Mouse (Mus musculus): ENCODE results near the gene Lgals9. TPM values are rescaled to one million over a fixed set of nuclear protein-coding genes. Genes with fewer than 3 reads are reported as not detected.
A peak's percentile ranks its signal among the peaks of the same experiment; 100 is the strongest.

The Lgals9 gene
- total and polyA plus RNA-seq, 2 experiments = 175 to 1,032 TPM

GRCm38 (mm10) chr11:78978176-78979019 is 6.3 kb downstream of the Lgals9 start:
- no peaks in the 10 kb centered on the region for H3K27me3 ChIP-seq (ENCODE audit: control insufficient read depth, insufficient read depth, low read length)
- peaks cover 36% of the 10 kb centered on the region for H3K36me3 ChIP-seq (ENCODE audit: control insufficient read depth, insufficient read depth, low read length)
- H3K4me3 ChIP-seq (ENCODE audit: insufficient read depth, low read depth, low read length) = no peak overlapping the region
- H3K27ac ChIP-seq (replicated peaks; ENCODE audit: insufficient read depth, low read depth, low read length) = peak overlapping the region; percentile 47
- peak; percentile 60 for DNase-seq (ENCODE audit: extremely low read depth, low read depth, low spot score)
- peaks cover 42% of the 10 kb centered on the region; the same call in 1 of the 2 replicates for H3K79me2 ChIP-seq (ENCODE audit: control insufficient read depth, insufficient read depth, low read length)
- WGBS = 54% methylated on average over 12 of the region's 12 CpGs
- TF ChIP-seq POLR2A (IDR thresholded peaks at IDR 0.05; ENCODE audit: extremely low read depth, insufficient read depth, low read length) (no peak), CTCF (IDR thresholded peaks at IDR 0.05; ENCODE audit: low read depth, low read length) (no peak)
- peaks cover 30% of the 10 kb centered on the region for H3K4me1 ChIP-seq (ENCODE audit: control insufficient read depth, insufficient read depth, low read length)
- peak overlapping the region; percentile 11; the same call in 1 of the 2 replicates for H3K9ac ChIP-seq (ENCODE audit: low read depth, low read length)

DNA sequence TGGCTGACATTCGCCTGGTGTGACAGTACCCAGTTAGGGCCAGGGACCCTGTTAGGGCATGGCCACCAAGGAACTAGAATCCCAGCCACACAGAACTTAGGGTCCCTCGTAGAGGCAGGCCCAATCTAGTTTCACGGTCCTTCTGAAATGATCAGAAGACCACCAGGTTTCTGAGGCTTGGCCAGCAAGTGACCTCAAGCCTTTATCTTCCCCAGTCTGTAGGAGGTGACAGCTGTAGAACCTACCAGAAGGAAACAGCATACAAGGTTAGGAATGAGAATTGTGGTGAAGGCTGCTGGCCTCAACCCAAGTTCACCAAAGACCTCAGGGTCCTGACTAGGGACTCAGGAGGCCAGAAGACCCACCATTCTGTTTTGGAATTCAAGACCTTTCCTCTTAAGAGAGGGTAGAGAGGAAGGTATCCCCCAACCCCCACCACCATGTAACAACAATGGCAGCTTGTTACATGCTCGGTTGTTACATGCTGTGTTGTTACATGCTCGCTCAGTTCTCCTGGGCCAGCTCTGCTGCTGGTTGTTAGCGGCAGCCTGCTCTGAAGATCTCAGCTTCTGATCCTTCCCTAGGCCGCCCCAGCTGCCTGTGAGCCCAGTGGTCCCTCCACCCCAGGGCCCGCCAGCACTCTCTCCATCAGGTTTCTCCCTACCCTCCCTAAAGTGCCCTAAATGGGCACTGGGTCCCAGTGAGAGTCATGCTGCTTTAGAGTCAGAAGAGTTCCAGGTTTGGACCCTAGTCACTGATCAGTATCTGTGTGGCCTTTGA is 7.8 kb downstream of the Lgals9 start:
- Histone ChIP-seq H3K27me3 (ENCODE audit: control insufficient read depth, insufficient read depth, low read length) (no peaks in the 10 kb centered on the region), H3K4me3 (ENCODE audit: insufficient read depth, low read depth, low read length) (no peak overlapping the region), H3K9ac (ENCODE audit: low read depth, low read length) (no peak overlapping the region), H3K36me3 (ENCODE audit: control insufficient read depth, insufficient read depth, low read length) (peaks cover 48% of the 10 kb centered on the region), H3K79me2 (ENCODE audit: control insufficient read depth, insufficient read depth, low read length) (peaks cover 42% of the 10 kb centered on the region; the same call in 1 of the 2 replicates), H3K4me1 (ENCODE audit: control insufficient read depth, insufficient read depth, low read length) (peaks cover 34% of the 10 kb centered on the region), H3K27ac (replicated peaks; ENCODE audit: insufficient read depth, low read depth, low read length) (no peak overlapping the region)
- TF ChIP-seq POLR2A (IDR thresholded peaks at IDR 0.05; ENCODE audit: extremely low read depth, insufficient read depth, low read length) (no peak), CTCF (IDR thresholded peaks at IDR 0.05; ENCODE audit: low read depth, low read length) (no peak)
- no peak for DNase-seq (ENCODE audit: extremely low read depth, low read depth, low spot score)
- WGBS = 92% methylated on average over 8 of the region's 8 CpGs

DNA sequence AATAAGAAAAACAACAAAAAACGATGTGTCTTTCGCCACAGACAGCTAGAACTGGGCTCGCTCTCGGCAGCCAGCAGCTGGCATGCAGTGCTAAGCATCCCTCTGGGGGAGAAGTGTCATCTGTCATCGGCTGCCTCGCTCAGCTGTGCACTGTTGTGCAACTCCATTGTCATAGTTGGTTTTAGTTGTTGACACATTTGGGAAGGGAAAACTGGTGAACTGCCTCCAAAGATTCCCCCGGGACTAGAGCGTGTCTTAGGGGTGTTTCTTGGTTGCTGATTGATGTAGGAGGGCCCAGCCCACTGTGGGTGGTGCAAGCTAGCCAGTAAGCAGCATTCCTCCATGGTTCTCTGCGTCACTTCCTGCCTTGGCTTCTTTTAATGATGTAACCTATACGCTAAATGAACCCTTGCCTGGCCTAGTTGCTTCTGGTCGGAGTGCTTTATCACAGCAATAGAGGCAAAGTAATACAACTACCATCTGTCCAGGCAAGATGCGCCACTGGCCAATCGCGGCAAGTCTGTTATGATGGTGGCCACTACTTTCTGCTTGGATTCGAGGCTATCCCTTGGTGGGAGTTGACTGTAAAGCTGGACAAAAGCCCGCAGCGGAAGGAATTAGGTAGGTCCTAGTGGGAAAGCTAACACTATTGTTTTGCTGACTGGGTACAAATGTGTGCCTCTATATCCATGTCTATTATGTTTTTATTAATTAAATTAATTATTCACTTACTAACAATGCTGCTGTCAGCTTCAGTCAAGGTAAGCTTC is 11.2 kb downstream of the Lgals9 start:
- Histone ChIP-seq H3K4me1 (ENCODE audit: control insufficient read depth, insufficient read depth, low read length) (peaks cover 24% of the 10 kb centered on the region), H3K9ac (ENCODE audit: low read depth, low read length) (no peak overlapping the region), H3K27me3 (ENCODE audit: control insufficient read depth, insufficient read depth, low read length) (no peaks in the 10 kb centered on the region), H3K27ac (replicated peaks; ENCODE audit: insufficient read depth, low read depth, low read length) (peak overlapping the region; percentile 31; the same call in 1 of the 2 replicates), H3K36me3 (ENCODE audit: control insufficient read depth, insufficient read depth, low read length) (peaks cover 79% of the 10 kb centered on the region), H3K4me3 (ENCODE audit: insufficient read depth, low read depth, low read length) (no peak overlapping the region), H3K79me2 (ENCODE audit: control insufficient read depth, insufficient read depth, low read length) (peaks cover 30% of the 10 kb centered on the region; the same call in 1 of the 2 replicates)
- 51% methylated on average over 17 of the region's 17 CpGs for WGBS
- no peak for TF ChIP-seq POLR2A (IDR thresholded peaks at IDR 0.05; ENCODE audit: extremely low read depth, insufficient read depth, low read length)
- TF ChIP-seq CTCF (IDR thresholded peaks at IDR 0.05; ENCODE audit: low read depth, low read length) = no peak
- DNase-seq (ENCODE audit: extremely low read depth, low read depth, low spot score) = peak; percentile 72

DNA sequence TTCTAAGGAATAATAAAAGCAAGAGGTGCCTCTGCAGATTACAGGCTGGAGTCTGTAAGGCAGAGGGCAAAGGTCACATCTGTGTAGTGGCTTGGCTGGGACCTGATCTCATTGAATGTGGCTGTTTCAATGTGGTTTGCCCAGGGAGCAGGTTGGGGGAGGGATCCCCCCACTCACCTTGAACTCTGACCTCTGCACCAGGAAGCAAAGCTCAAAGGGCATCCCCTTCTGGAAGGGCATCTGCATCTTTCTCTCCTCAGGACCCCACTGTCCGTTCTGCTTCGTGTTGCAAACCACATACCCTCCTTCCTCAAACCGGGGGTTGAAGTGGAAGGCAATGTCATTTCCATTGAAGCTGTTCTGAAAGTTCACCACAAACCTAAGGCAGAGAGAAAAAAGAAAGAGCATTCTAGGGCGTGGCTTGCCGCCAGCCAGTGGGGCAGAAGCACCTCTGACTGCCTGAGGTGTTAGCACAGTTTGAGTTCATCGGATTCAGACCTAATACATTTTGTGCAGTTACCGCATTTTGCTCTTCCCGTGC is 11.9 kb downstream of the Lgals9 start:
- Histone ChIP-seq H3K27ac (replicated peaks; ENCODE audit: insufficient read depth, low read depth, low read length) (peak overlapping the region; percentile 31), H3K36me3 (ENCODE audit: control insufficient read depth, insufficient read depth, low read length) (peaks cover 85% of the 10 kb centered on the region)
- WGBS = 50% methylated on average over 8 of the region's 8 CpGs

GRCm38 (mm10) chr11:78972328-78972727 is 12.4 kb downstream of the Lgals9 start:
- H3K4me1 ChIP-seq (ENCODE audit: control insufficient read depth, insufficient read depth, low read length) = peaks cover 13% of the 10 kb centered on the region
- no peak for TF ChIP-seq CTCF (IDR thresholded peaks at IDR 0.05; ENCODE audit: low read depth, low read length)
- TF ChIP-seq POLR2A (IDR thresholded peaks at IDR 0.05; ENCODE audit: extremely low read depth, insufficient read depth, low read length) = no peak
- no peak for DNase-seq (ENCODE audit: extremely low read depth, low read depth, low spot score)
- H3K27me3 ChIP-seq (ENCODE audit: control insufficient read depth, insufficient read depth, low read length) = no peaks in the 10 kb centered on the region
- no peak overlapping the region for H3K27ac ChIP-seq (replicated peaks; ENCODE audit: insufficient read depth, low read depth, low read length)
- peaks cover 86% of the 10 kb centered on the region for H3K36me3 ChIP-seq (ENCODE audit: control insufficient read depth, insufficient read depth, low read length)
- H3K9ac ChIP-seq (ENCODE audit: low read depth, low read length) = no peak overlapping the region
- WGBS = 73% methylated on average over 6 of the region's 6 CpGs
- no peak overlapping the region for H3K4me3 ChIP-seq (ENCODE audit: insufficient read depth, low read depth, low read length)
- peaks cover 18% of the 10 kb centered on the region; the same call in 1 of the 2 replicates for H3K79me2 ChIP-seq (ENCODE audit: control insufficient read depth, insufficient read depth, low read length)

More for the DNA sequence above, 11.9 kb downstream of the Lgals9 start:
- no peak overlapping the region for H3K4me3 ChIP-seq (ENCODE audit: insufficient read depth, low read depth, low read length)
- no peaks in the 10 kb centered on the region for H3K27me3 ChIP-seq (ENCODE audit: control insufficient read depth, insufficient read depth, low read length)
- H3K79me2 ChIP-seq (ENCODE audit: control insufficient read depth, insufficient read depth, low read length) = peaks cover 23% of the 10 kb centered on the region; the same call in 1 of the 2 replicates
- no peak overlapping the region for H3K9ac ChIP-seq (ENCODE audit: low read depth, low read length)
- DNase-seq (ENCODE audit: extremely low read depth, low read depth, low spot score) = peak; percentile 70
- TF ChIP-seq POLR2A (IDR thresholded peaks at IDR 0.05; ENCODE audit: extremely low read depth, insufficient read depth, low read length) (no peak), CTCF (IDR thresholded peaks at IDR 0.05; ENCODE audit: low read depth, low read length) (no peak)
- peaks cover 19% of the 10 kb centered on the region for H3K4me1 ChIP-seq (ENCODE audit: control insufficient read depth, insufficient read depth, low read length)
